ENCODE assay signal across 12 mouse cellular contexts in the genomic region with DNA sequence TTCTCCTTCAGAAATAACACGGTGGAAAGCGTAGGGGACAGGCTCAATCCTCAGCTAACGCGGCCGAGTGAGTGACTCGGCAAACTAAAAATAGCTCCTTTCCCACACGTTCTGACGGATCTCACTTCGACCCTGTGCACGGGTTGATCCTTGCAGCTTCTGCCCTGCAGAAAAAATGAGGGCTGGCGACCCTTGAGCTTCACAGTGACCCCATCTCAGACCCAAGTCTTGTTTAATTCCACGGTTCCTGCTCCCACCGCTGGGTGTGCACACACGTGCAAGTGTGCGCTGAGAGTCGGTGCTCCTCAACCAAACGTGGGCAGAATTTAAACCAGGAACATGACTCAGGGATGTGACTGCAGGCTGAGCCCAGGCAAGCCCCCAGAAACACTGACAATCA. TPM values are rescaled to one million over a fixed set of nuclear protein-coding genes. Genes with fewer than 3 reads are reported as not detected.
DNase-seq lines count a peak whose midpoint lies in the region; ATAC-seq and TF ChIP-seq lines count a peak whose summit lies in the region.
"Had no signal": no experiment of that assay in that cellular context is flagged by ENCODE, and none has a peak within 500 bp of the region (broad histone marks: within the 10 kb centered on the region; RNA-seq: fewer than 3 reads in every experiment).

No protein-coding gene starts in this region.

- no peaks in the 10 kb centered on the region; the same call in 1 of the 2 replicates for H3K36me3 ChIP-seq in liver, embryonic 12.5 days
- peaks cover 31% of the 10 kb centered on the region for H3K36me3 ChIP-seq in neural tube, embryonic 15.5 days
- H3K36me3 ChIP-seq: forebrain, embryonic 12.5 days; limb, embryonic 15.5 days had no signal

- intact Hi-C loops in left cerebral cortex, adult 2 months (cut with DNase I), result loop anchor here (5.0 kb wide), 2 partner anchors 50 to 190 kb away; a partner anchor contains a TSS

- H3K9ac ChIP-seq in liver, embryonic 12.5 days, result no peak overlapping the region
- no peak overlapping the region for H3K9ac ChIP-seq in neural tube, embryonic 15.5 days (replicated peaks)
- H3K9ac ChIP-seq: forebrain, embryonic 12.5 days; limb, embryonic 15.5 days had no signal

- ATAC-seq in liver, embryonic 12.5 days, result no peak
- ATAC-seq in neural tube, embryonic 15.5 days (ENCODE audit: low FRiP score), result no peak
- ATAC-seq: Patski had no signal

- H3K27ac ChIP-seq in liver, embryonic 12.5 days, result no peak overlapping the region
- H3K27ac ChIP-seq in left cerebral cortex, adult 2 months, result peak overlapping the region; percentile 85
- H3K27ac ChIP-seq in neural tube, embryonic 15.5 days (replicated peaks), result no peak overlapping the region
- H3K27ac ChIP-seq: forebrain, embryonic 12.5 days; limb, embryonic 15.5 days had no signal

- no peak overlapping the region for H3K4me3 ChIP-seq in liver, embryonic 12.5 days
- H3K4me3 ChIP-seq in left cerebral cortex, adult 2 months, result no peak overlapping the region
- H3K4me3 ChIP-seq in neural tube, embryonic 15.5 days (replicated peaks), result no peak overlapping the region
- H3K4me3 ChIP-seq: forebrain, embryonic 12.5 days; limb, embryonic 15.5 days had no signal

- no peak; the same call in none of the 2 replicates for TF ChIP-seq CTCF in left cerebral cortex, adult 2 months (IDR thresholded peaks at IDR 0.05)

- peak; percentile 30 to 53 for DNase-seq in cerebellum, postnatal 25 days
- no peak for DNase-seq in cerebellum, adult 9-10 months
- no peak for DNase-seq in liver
- DNase-seq in left cerebral cortex, adult 2 months (ENCODE audit: extremely low spot score in 1 of 2, low spot score in 2 of 2), result peak; percentile 64 to 65
- peak; percentile 31 for DNase-seq in skeletal muscle tissue, adult 2 months (ENCODE audit: low read depth, low spot score)
- no peak for DNase-seq in retina, embryonic 14.5 days (ENCODE audit: low spot score)
- DNase-seq: kidney, adult 9 months had no signal

- H3K9me3 ChIP-seq in liver, embryonic 12.5 days (replicated peaks), result no peaks in the 10 kb centered on the region
- H3K9me3 ChIP-seq in neural tube, embryonic 15.5 days (replicated peaks), result no peaks in the 10 kb centered on the region
- H3K9me3 ChIP-seq: forebrain, embryonic 12.5 days; limb, embryonic 15.5 days had no signal

- WGBS in liver, embryonic 12.5 days (ENCODE audit: insufficient replicate concordance), result 33% methylated on average over 17 of the region's 17 CpGs
- 80% methylated on average over 17 of the region's 17 CpGs for whole genome bisulfite sequencing in neural tube, embryonic 15.5 days

- H3K4me2 ChIP-seq in liver, embryonic 12.5 days, result peak overlapping the region; percentile 17; the same call in 1 of the 2 replicates
- H3K4me2 ChIP-seq in neural tube, embryonic 15.5 days, result no peak overlapping the region
- H3K4me2 ChIP-seq: forebrain, embryonic 12.5 days; limb, embryonic 15.5 days had no signal

- H3K27me3 ChIP-seq in liver, embryonic 12.5 days (replicated peaks), result no peaks in the 10 kb centered on the region
- no peaks in the 10 kb centered on the region for H3K27me3 ChIP-seq in neural tube, embryonic 15.5 days (replicated peaks)
- H3K27me3 ChIP-seq: forebrain, embryonic 12.5 days; limb, embryonic 15.5 days; Patski had no signal

- peaks cover 13% of the 10 kb centered on the region; the same call in 1 of the 2 replicates for H3K4me1 ChIP-seq in liver, embryonic 12.5 days
- H3K4me1 ChIP-seq in neural tube, embryonic 15.5 days, result no peaks in the 10 kb centered on the region
- H3K4me1 ChIP-seq: forebrain, embryonic 12.5 days; limb, embryonic 15.5 days had no signal

RNA-seq across cellular contexts. Expression of a gene that starts 52.1 kb away (rescaled TPM):
- 8.9 and 9.7 TPM in 2 replicates for polyA plus RNA-seq in liver, embryonic 12.5 days (2016; fragmentation: Nextera tagmentation; extraction: Ambion mirVana)
- 10 to 100 TPM; 74.5 to 77.3 TPM for total RNA-seq in left cerebral cortex, adult 2 months (2021)
- 42.3 and 49.1 TPM in 2 replicates for polyA plus RNA-seq in neural tube, embryonic 15.5 days (2015; fragmentation: Nextera tagmentation; extraction: Ambion mirVana)

Comparison
In these comparisons a context has a peak if more than half of its experiments do, and no peak if none do; other contexts are left out.
1. DNase-seq: peak in cerebellum, postnatal 25 days (2 of 2), left cerebral cortex, adult 2 months (2 of 2) and skeletal muscle tissue, adult 2 months (single experiment); none in cerebellum, adult 9-10 months (single experiment), liver (single experiment) and retina, embryonic 14.5 days (single experiment).